ENCODE assay signal across 9 mouse cellular contexts in genomic region chr3:69859858-69860588, GRCm38 (mm10). TPM values are rescaled to one million over a fixed set of nuclear protein-coding genes. Genes with fewer than 3 reads are reported as not detected.
DNase-seq lines count a peak whose midpoint lies in the region; ATAC-seq and TF ChIP-seq lines count a peak whose summit lies in the region.
"Had no signal": no experiment of that assay in that cellular context is flagged by ENCODE, and none has a peak within 500 bp of the region (broad histone marks: within the 10 kb centered on the region; RNA-seq: fewer than 3 reads in every experiment).

TSS of gene Sptssb (minus strand) at chr3:69859940.

- no peaks in the 10 kb centered on the region for H3K27me3 ChIP-seq in ES-Bruce4 (ENCODE audit: control insufficient read depth, insufficient read depth, low read length, poor library complexity, severe bottlenecking)
- H3K27me3 ChIP-seq in forebrain, embryonic 13.5 days = no peaks in the 10 kb centered on the region
- peaks cover 16% of the 10 kb centered on the region for H3K27me3 ChIP-seq in kidney, embryonic 15.5 days
- peaks cover 26% of the 10 kb centered on the region for H3K27me3 ChIP-seq in liver, embryonic 13.5 days
- peaks cover 18% of the 10 kb centered on the region for H3K27me3 ChIP-seq in neural tube, embryonic 13.5 days

- no peaks in the 10 kb centered on the region for H3K36me3 ChIP-seq in ES-Bruce4 (ENCODE audit: control insufficient read depth, insufficient read depth, low read length, poor library complexity, severe bottlenecking)
- no peaks in the 10 kb centered on the region for H3K36me3 ChIP-seq in forebrain, embryonic 13.5 days (ENCODE audit: poor library complexity, severe bottlenecking)
- no peaks in the 10 kb centered on the region for H3K36me3 ChIP-seq in kidney, embryonic 15.5 days
- no peaks in the 10 kb centered on the region for H3K36me3 ChIP-seq in liver, embryonic 13.5 days
- no peaks in the 10 kb centered on the region for H3K36me3 ChIP-seq in neural tube, embryonic 13.5 days

- no peaks in the 10 kb centered on the region for H3K9me3 ChIP-seq in ES-Bruce4 (replicated peaks; ENCODE audit: control insufficient read depth, insufficient read depth, low read length, poor library complexity, severe bottlenecking)
- no peaks in the 10 kb centered on the region for H3K9me3 ChIP-seq in forebrain, embryonic 13.5 days (replicated peaks)
- H3K9me3 ChIP-seq in kidney, embryonic 15.5 days (replicated peaks) = no peaks in the 10 kb centered on the region
- H3K9me3 ChIP-seq in liver, embryonic 13.5 days (replicated peaks) = no peaks in the 10 kb centered on the region
- H3K9me3 ChIP-seq in neural tube, embryonic 13.5 days = no peaks in the 10 kb centered on the region

- DNase-seq in liver, embryonic 13.5 days = no peak
- DNase-seq in heart, adult 9 months (ENCODE audit: low spot score in 2 of 2) = no peak

- H3K4me1 ChIP-seq in ES-Bruce4 (ENCODE audit: control insufficient read depth, insufficient read depth, low read length) = no peaks in the 10 kb centered on the region
- no peaks in the 10 kb centered on the region; the same call in 1 of the 2 replicates for H3K4me1 ChIP-seq in brown adipose tissue, adult 24 weeks (ENCODE audit: control insufficient read depth, insufficient read depth, insufficient read length, low read length)
- H3K4me1 ChIP-seq in forebrain, embryonic 13.5 days = peaks cover 11% of the 10 kb centered on the region
- peaks cover 23% of the 10 kb centered on the region for H3K4me1 ChIP-seq in kidney, embryonic 15.5 days
- H3K4me1 ChIP-seq in liver, embryonic 13.5 days (replicated peaks) = no peaks in the 10 kb centered on the region; the same call in 1 of the 2 replicates
- H3K4me1 ChIP-seq in neural tube, embryonic 13.5 days (replicated peaks) = peaks cover 21% of the 10 kb centered on the region

- 2% methylated on average over 24 of the region's 24 CpGs for WGBS in forebrain, embryonic 13.5 days
- 2% methylated on average over 24 of the region's 24 CpGs for WGBS in kidney, embryonic 15.5 days
- WGBS in liver, embryonic 13.5 days (ENCODE audit: insufficient replicate concordance) = 1% methylated on average over 24 of the region's 24 CpGs
- WGBS in neural tube, embryonic 13.5 days = 3% methylated on average over 24 of the region's 24 CpGs

- no peak within 1 kb of the TSS for H3K27ac ChIP-seq in ES-Bruce4 (ENCODE audit: insufficient read depth, low read length)
- H3K27ac ChIP-seq in brown adipose tissue, adult 24 weeks (replicated peaks; ENCODE audit: low read depth, low read length) = no peak within 1 kb of the TSS
- H3K27ac ChIP-seq in forebrain, embryonic 13.5 days = no peak within 1 kb of the TSS
- H3K27ac ChIP-seq in kidney, embryonic 15.5 days = no peak within 1 kb of the TSS
- H3K27ac ChIP-seq in liver, embryonic 13.5 days = no peak within 1 kb of the TSS
- H3K27ac ChIP-seq in neural tube, embryonic 13.5 days (replicated peaks) = no peak within 1 kb of the TSS

- H3K4me2 ChIP-seq in forebrain, embryonic 13.5 days = peak within 1 kb of the TSS; percentile 97
- H3K4me2 ChIP-seq in kidney, embryonic 15.5 days = peak within 1 kb of the TSS; percentile 95
- H3K4me2 ChIP-seq in liver, embryonic 13.5 days = peak within 1 kb of the TSS; percentile 60
- peak within 1 kb of the TSS; percentile 83 for H3K4me2 ChIP-seq in neural tube, embryonic 13.5 days

- peak; percentile 57 for ATAC-seq in forebrain, embryonic 13.5 days
- ATAC-seq in kidney, embryonic 15.5 days (replicated peaks; ENCODE audit: low FRiP score) = peak; percentile 82
- peak; percentile 75 for ATAC-seq in liver, embryonic 13.5 days (ENCODE audit: low read depth)
- ATAC-seq in neural tube, embryonic 13.5 days (ENCODE audit: low read depth) = peak; percentile 64; the same call in 1 of the 2 replicates
- no peak for ATAC-seq in activated CD4-positive, CD25-positive, alpha-beta regulatory T cell, adult 4 months

- peak within 1 kb of the TSS; percentile 56 for H3K4me3 ChIP-seq in ES-Bruce4 (ENCODE audit: low read depth, low read length)
- H3K4me3 ChIP-seq in brown adipose tissue, adult 24 weeks (ENCODE audit: insufficient read depth, low read depth, low read length) = peak within 1 kb of the TSS; percentile 27; the same call in 1 of the 2 replicates
- peak within 1 kb of the TSS; percentile 51 for H3K4me3 ChIP-seq in forebrain, embryonic 13.5 days
- peak within 1 kb of the TSS; percentile 48 for H3K4me3 ChIP-seq in kidney, embryonic 15.5 days (replicated peaks)
- peak within 1 kb of the TSS; percentile 45 for H3K4me3 ChIP-seq in liver, embryonic 13.5 days (replicated peaks)
- H3K4me3 ChIP-seq in neural tube, embryonic 13.5 days = peak within 1 kb of the TSS; percentile 48
- H3K4me3 ChIP-seq: myocyte had no signal

- H3K9ac ChIP-seq in ES-Bruce4 (ENCODE audit: low read depth, poor library complexity, severe bottlenecking) = no peak within 1 kb of the TSS
- H3K9ac ChIP-seq in forebrain, embryonic 13.5 days = peak within 1 kb of the TSS; percentile 55
- H3K9ac ChIP-seq in kidney, embryonic 15.5 days = peak within 1 kb of the TSS; percentile 23; the same call in 1 of the 2 replicates
- H3K9ac ChIP-seq in liver, embryonic 13.5 days = no peak within 1 kb of the TSS
- H3K9ac ChIP-seq in neural tube, embryonic 13.5 days = peak within 1 kb of the TSS; percentile 62

- no peak for TF ChIP-seq CTCF in ES-Bruce4 (IDR thresholded peaks at IDR 0.05; ENCODE audit: low read depth, low read length)

- TF ChIP-seq POLR2A in ES-Bruce4 (IDR thresholded peaks at IDR 0.05; ENCODE audit: insufficient read depth, low read length) = no peak

- TF ChIP-seq EP300 in ES-Bruce4 (IDR thresholded peaks at IDR 0.05; ENCODE audit: insufficient read depth, low read depth, low read length) = no peak

RNA-seq across cellular contexts. Expression of gene Sptssb, which starts in this region (rescaled TPM):
- not detected in 2 replicates for polyA plus RNA-seq in ES-Bruce4 (2011; ENCODE audit: insufficient read depth, insufficient read length, low read depth, missing spikeins)
- not detected in 2 replicates for polyA plus RNA-seq in brown adipose tissue, adult 24 weeks (2012; ENCODE audit: insufficient read depth, insufficient read length, missing spikeins)
- polyA plus RNA-seq in forebrain, embryonic 13.5 days (2015; fragmentation: Nextera tagmentation; extraction: Ambion mirVana) = not detected in 2 replicates
- polyA plus RNA-seq in kidney, embryonic 15.5 days (2015; fragmentation: Nextera tagmentation; extraction: Ambion mirVana) = 1.8 and 2.5 TPM in 2 replicates
- polyA plus RNA-seq in liver, embryonic 13.5 days (2015; fragmentation: Nextera tagmentation; extraction: Ambion mirVana) = 0.50 and 0.85 TPM in 2 replicates
- polyA plus RNA-seq in neural tube, embryonic 13.5 days (2015; fragmentation: Nextera tagmentation; extraction: Ambion mirVana) = 0.74 and 0.87 TPM in 2 replicates
- not detected for polyA plus RNA-seq in activated CD4-positive, CD25-positive, alpha-beta regulatory T cell, adult 4 months (2017; shearing (Covaris generic))
- polyA plus RNA-seq: myocyte had no signal

Comparison
In these comparisons a context has a peak if more than half of its experiments do, and no peak if none do; other contexts are left out.
1. Peak in ATAC-seq, H3K4me3 ChIP-seq, H3K9ac ChIP-seq and H3K4me2 ChIP-seq in forebrain, embryonic 13.5 days; RNA of the gene not detected or under 1 TPM.
2. Peak in ATAC-seq, H3K4me3 ChIP-seq and H3K4me2 ChIP-seq in liver, embryonic 13.5 days; RNA of the gene not detected or under 1 TPM.
3. Peak in ATAC-seq, H3K4me3 ChIP-seq, H3K9ac ChIP-seq and H3K4me2 ChIP-seq in neural tube, embryonic 13.5 days; RNA of the gene not detected or under 1 TPM.